ENCODE assay signal across 9 mouse cellular contexts in genomic region chr9:49758436-49758835, GRCm38 (mm10). TPM values are rescaled to one million over a fixed set of nuclear protein-coding genes. Genes with fewer than 3 reads are reported as not detected.
DNase-seq lines count a peak whose midpoint lies in the region; ATAC-seq and TF ChIP-seq lines count a peak whose summit lies in the region.
"Had no signal": no experiment of that assay in that cellular context is flagged by ENCODE, and none has a peak within 500 bp of the region (broad histone marks: within the 10 kb centered on the region; RNA-seq: fewer than 3 reads in every experiment).

No protein-coding gene starts in this region.

- 0 out of 2 replicates have a peak overlapping the region, but pooled peaks have one; percentile 10 for H3K27ac ChIP-seq in heart, embryonic 13.5 days (replicated peaks)
- no peak overlapping the region for H3K27ac ChIP-seq in stomach, embryonic 14.5 days (ENCODE audit: low read length)
- H3K27ac ChIP-seq in stomach, postnatal 0 days (replicated peaks), result no peak overlapping the region
- H3K27ac ChIP-seq in hindbrain, embryonic 16.5 days (ENCODE audit: low read depth, low read length), result peak overlapping the region; percentile 69
- no peak overlapping the region for H3K27ac ChIP-seq in midbrain, postnatal 0 days (ENCODE audit: low read depth, low read length)
- H3K27ac ChIP-seq: stomach, embryonic 15.5 days had no signal

- no peaks in the 10 kb centered on the region for H3K36me3 ChIP-seq in heart, embryonic 13.5 days
- H3K36me3 ChIP-seq in stomach, embryonic 14.5 days (ENCODE audit: control insufficient read depth, insufficient read depth, low read length), result no peaks in the 10 kb centered on the region
- H3K36me3 ChIP-seq in stomach, postnatal 0 days (ENCODE audit: control insufficient read depth, insufficient read depth, low read length), result no peaks in the 10 kb centered on the region
- H3K36me3 ChIP-seq in hindbrain, embryonic 16.5 days (ENCODE audit: control insufficient read depth, insufficient read depth, low read length), result no peaks in the 10 kb centered on the region
- no peaks in the 10 kb centered on the region for H3K36me3 ChIP-seq in midbrain, postnatal 0 days (ENCODE audit: insufficient read depth, low read length)
- H3K36me3 ChIP-seq: stomach, embryonic 15.5 days had no signal

- DNase-seq in heart, postnatal 25 days (ENCODE audit: low spot score), result no peak
- no peak for DNase-seq in stomach, postnatal 0 days (ENCODE audit: low spot score)
- peak; percentile 77 for DNase-seq in midbrain, postnatal 0 days (ENCODE audit: low spot score)
- DNase-seq in urinary bladder, postnatal 10 days (ENCODE audit: low spot score), result no peak
- DNase-seq in urinary bladder, postnatal 14 days (ENCODE audit: low spot score), result no peak

- H3K4me3 ChIP-seq in heart, embryonic 13.5 days, result no peak overlapping the region
- H3K4me3 ChIP-seq in stomach, embryonic 14.5 days (ENCODE audit: low read depth, low read length), result no peak overlapping the region
- H3K4me3 ChIP-seq in stomach, postnatal 0 days (ENCODE audit: low read depth, low read length), result no peak overlapping the region
- no peak overlapping the region for H3K4me3 ChIP-seq in hindbrain, embryonic 16.5 days (ENCODE audit: low read length)
- no peak overlapping the region for H3K4me3 ChIP-seq in midbrain, postnatal 0 days (ENCODE audit: low read depth, low read length)
- H3K4me3 ChIP-seq: stomach, embryonic 15.5 days had no signal

- no peaks in the 10 kb centered on the region for H3K27me3 ChIP-seq in heart, embryonic 13.5 days (replicated peaks)
- no peaks in the 10 kb centered on the region for H3K27me3 ChIP-seq in stomach, embryonic 14.5 days (ENCODE audit: control insufficient read depth, insufficient read depth, low read length)
- H3K27me3 ChIP-seq in stomach, postnatal 0 days (ENCODE audit: control insufficient read depth, insufficient read depth, low read length), result no peaks in the 10 kb centered on the region
- no peaks in the 10 kb centered on the region for H3K27me3 ChIP-seq in hindbrain, embryonic 16.5 days (replicated peaks; ENCODE audit: control insufficient read depth, insufficient read depth, low read length)
- no peaks in the 10 kb centered on the region for H3K27me3 ChIP-seq in midbrain, postnatal 0 days (ENCODE audit: insufficient read depth, low read length)
- H3K27me3 ChIP-seq: stomach, embryonic 15.5 days had no signal

- TF ChIP-seq CTCF in stomach, postnatal 0 days (IDR thresholded peaks at IDR 0.05; ENCODE audit: low read depth), result no peak
- TF ChIP-seq CTCF in midbrain, postnatal 0 days (IDR thresholded peaks at IDR 0.05), result no peak

- no peak for ATAC-seq in heart, embryonic 13.5 days (ENCODE audit: extremely low read depth, insufficient number of reproducible peaks, low FRiP score, low TSS enrichment)
- ATAC-seq in stomach, embryonic 14.5 days (ENCODE audit: insufficient number of reproducible peaks, insufficient read depth, low FRiP score, low read depth), result no peak
- no peak for ATAC-seq in stomach, postnatal 0 days (ENCODE audit: low FRiP score, low TSS enrichment)
- peak; percentile 51; the same call in 1 of the 2 replicates for ATAC-seq in hindbrain, embryonic 16.5 days
- ATAC-seq in midbrain, postnatal 0 days (ENCODE audit: low FRiP score), result no peak

- 55% methylated on average over 2 of the region's 2 CpGs for WGBS in heart, embryonic 13.5 days
- 48% methylated on average over 2 of the region's 2 CpGs for WGBS in stomach, embryonic 14.5 days
- WGBS in stomach, postnatal 0 days, result 53% methylated on average over 2 of the region's 2 CpGs
- WGBS in hindbrain, embryonic 16.5 days, result 18% methylated on average over 2 of the region's 2 CpGs
- 22% methylated on average over 2 of the region's 2 CpGs for WGBS in midbrain, postnatal 0 days

- H3K4me1 ChIP-seq in heart, embryonic 13.5 days, result peaks cover 47% of the 10 kb centered on the region
- H3K4me1 ChIP-seq in stomach, embryonic 14.5 days (ENCODE audit: control insufficient read depth, insufficient read depth, low read length), result peaks cover 4% of the 10 kb centered on the region; the same call in 1 of the 2 replicates
- H3K4me1 ChIP-seq in stomach, postnatal 0 days (replicated peaks; ENCODE audit: control insufficient read depth, insufficient read depth), result no peaks in the 10 kb centered on the region
- peaks cover 32% of the 10 kb centered on the region for H3K4me1 ChIP-seq in hindbrain, embryonic 16.5 days (ENCODE audit: control insufficient read depth, insufficient read depth, low read depth, low read length)
- H3K4me1 ChIP-seq in midbrain, postnatal 0 days (ENCODE audit: insufficient read depth, low read length), result peaks cover 22% of the 10 kb centered on the region

- H3K9me3 ChIP-seq in heart, embryonic 13.5 days, result no peaks in the 10 kb centered on the region
- no peaks in the 10 kb centered on the region for H3K9me3 ChIP-seq in stomach, embryonic 14.5 days (ENCODE audit: control insufficient read depth, low read depth, low read length)
- H3K9me3 ChIP-seq in stomach, postnatal 0 days (ENCODE audit: control insufficient read depth, low read length), result no peaks in the 10 kb centered on the region
- H3K9me3 ChIP-seq in hindbrain, embryonic 16.5 days (ENCODE audit: control insufficient read depth, low read length), result no peaks in the 10 kb centered on the region
- no peaks in the 10 kb centered on the region for H3K9me3 ChIP-seq in midbrain, postnatal 0 days (ENCODE audit: low read length)
- H3K9me3 ChIP-seq: stomach, embryonic 15.5 days had no signal

- H3K9ac ChIP-seq in heart, embryonic 13.5 days, result no peak overlapping the region
- no peak overlapping the region for H3K9ac ChIP-seq in stomach, embryonic 14.5 days (replicated peaks; ENCODE audit: low read depth, low read length)
- H3K9ac ChIP-seq in stomach, postnatal 0 days (ENCODE audit: low read length), result no peak overlapping the region
- no peak overlapping the region for H3K9ac ChIP-seq in hindbrain, embryonic 16.5 days (ENCODE audit: low read depth, low read length)
- H3K9ac ChIP-seq in midbrain, postnatal 0 days (replicated peaks; ENCODE audit: low read length, poor library complexity, severe bottlenecking), result no peak overlapping the region
- H3K9ac ChIP-seq: stomach, embryonic 15.5 days had no signal

- no peak overlapping the region for H3K4me2 ChIP-seq in heart, embryonic 13.5 days
- peak overlapping the region; percentile 14; the same call in 1 of the 2 replicates for H3K4me2 ChIP-seq in stomach, embryonic 14.5 days (replicated peaks; ENCODE audit: low read depth, low read length)
- H3K4me2 ChIP-seq in stomach, postnatal 0 days (replicated peaks; ENCODE audit: low read depth), result no peak overlapping the region
- peak overlapping the region; percentile 5; the same call in 1 of the 2 replicates for H3K4me2 ChIP-seq in hindbrain, embryonic 16.5 days (ENCODE audit: low read length)
- H3K4me2 ChIP-seq in midbrain, postnatal 0 days (ENCODE audit: low read depth, low read length, poor library complexity, severe bottlenecking), result no peak overlapping the region
- H3K4me2 ChIP-seq: stomach, embryonic 15.5 days had no signal

- intact Hi-C loops in heart, postnatal 25 days (cut with DNase I), result no loop called here

- no peak for TF ChIP-seq EP300 in stomach, postnatal 0 days (optimal IDR thresholded peaks at IDR 0.05)

RNA-seq across cellular contexts. Expression of gene Ncam1, which starts 40.3 kb away (rescaled TPM):
- polyA plus RNA-seq in heart, embryonic 13.5 days (2015; fragmentation: Nextera tagmentation; extraction: Ambion mirVana), result 74.7 and 80.2 TPM in 2 replicates
- total RNA-seq in heart, postnatal 25 days (2021), result 1 to 10 TPM; 6.7 to 7.7 TPM
- polyA plus RNA-seq in stomach, embryonic 14.5 days (2014; fragmentation: Nextera tagmentation; extraction: Ambion mirVana), result 110 and 115 TPM in 2 replicates
- 32.9 and 34.0 TPM in 2 replicates for polyA plus RNA-seq in stomach, postnatal 0 days (2015; fragmentation: Nextera tagmentation; extraction: Ambion mirVana)
- polyA plus RNA-seq in hindbrain, embryonic 16.5 days (2015; fragmentation: Nextera tagmentation; extraction: Ambion mirVana), result 450 and 495 TPM in 2 replicates
- 601 and 603 TPM in 2 replicates for total RNA-seq in midbrain, postnatal 0 days (2014; rRNA removed)
- 615 and 685 TPM in 2 replicates for polyA plus RNA-seq in midbrain, postnatal 0 days (2015; fragmentation: Nextera tagmentation; extraction: Ambion mirVana)

Comparison
In these comparisons a context has a peak if more than half of its experiments do, and no peak if none do; other contexts are left out.
1. H3K4me2 ChIP-seq: peak in stomach, embryonic 14.5 days (single experiment) and hindbrain, embryonic 16.5 days (single experiment); none in heart, embryonic 13.5 days (single experiment), stomach, postnatal 0 days (single experiment) and midbrain, postnatal 0 days (single experiment).
2. H3K27ac ChIP-seq: peak in heart, embryonic 13.5 days (single experiment) and hindbrain, embryonic 16.5 days (single experiment); none in stomach, embryonic 14.5 days (single experiment), stomach, postnatal 0 days (single experiment) and midbrain, postnatal 0 days (single experiment).